Mouse (Mus musculus): ENCODE data around the gene Gjb3. TPM values are rescaled to one million over a fixed set of nuclear protein-coding genes. Genes with fewer than 3 reads are reported as not detected.

Gjb3 gene
- not detected in 2 replicates for total RNA-seq (2017)

DNA sequence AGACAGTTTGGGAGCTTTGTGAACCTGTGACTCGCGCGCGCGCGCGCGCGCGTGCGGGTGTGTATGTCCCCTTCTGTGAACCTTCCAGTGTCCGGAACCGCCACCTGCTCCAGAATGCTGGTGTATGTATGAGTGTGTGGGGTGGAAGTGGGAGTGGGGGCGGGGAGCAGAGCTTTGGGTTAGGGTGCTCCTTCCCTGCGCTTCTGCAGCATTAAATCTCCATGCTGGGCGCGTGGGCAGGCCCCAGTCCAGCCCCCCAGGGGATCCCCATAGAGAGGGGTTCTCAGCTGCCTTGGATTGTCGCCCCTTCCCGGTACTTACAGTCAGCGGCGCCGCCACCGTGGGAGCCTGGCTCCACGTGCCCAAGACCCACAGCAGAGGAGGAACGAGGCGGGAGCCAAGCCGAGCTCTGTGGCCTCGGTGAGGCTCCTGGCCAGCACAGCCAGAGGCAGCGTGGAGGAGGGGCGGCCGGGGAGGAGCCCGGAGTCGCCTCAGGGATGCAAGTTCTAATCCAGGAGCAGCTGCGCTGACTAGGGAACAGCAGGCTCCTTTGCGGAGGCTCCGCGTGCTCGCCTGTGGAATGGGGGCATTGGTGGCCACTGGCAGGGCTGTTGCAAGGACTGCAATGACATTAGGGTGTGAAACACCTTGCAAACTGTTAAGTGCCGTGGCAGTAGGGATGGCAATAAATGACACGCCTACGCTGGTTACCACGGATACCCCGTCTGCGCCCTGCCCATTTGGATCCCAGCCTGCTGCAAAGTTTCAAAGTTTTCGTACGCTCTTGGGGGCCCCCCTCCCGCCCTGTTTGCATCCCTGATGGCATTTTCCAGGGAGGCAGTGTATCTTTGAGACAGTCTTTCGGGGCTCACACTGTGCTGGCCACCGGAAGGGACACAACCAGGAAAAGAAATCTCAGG lies at the start of gene Gjb3:
TSS of gene Gjb3 (minus strand) at position 664 of the 920 bp plus-strand sequence.
- no peak for ATAC-seq (ENCODE audit: extremely low read depth, insufficient number of reproducible peaks, low FRiP score, poor library complexity, severe bottlenecking)

DNA sequence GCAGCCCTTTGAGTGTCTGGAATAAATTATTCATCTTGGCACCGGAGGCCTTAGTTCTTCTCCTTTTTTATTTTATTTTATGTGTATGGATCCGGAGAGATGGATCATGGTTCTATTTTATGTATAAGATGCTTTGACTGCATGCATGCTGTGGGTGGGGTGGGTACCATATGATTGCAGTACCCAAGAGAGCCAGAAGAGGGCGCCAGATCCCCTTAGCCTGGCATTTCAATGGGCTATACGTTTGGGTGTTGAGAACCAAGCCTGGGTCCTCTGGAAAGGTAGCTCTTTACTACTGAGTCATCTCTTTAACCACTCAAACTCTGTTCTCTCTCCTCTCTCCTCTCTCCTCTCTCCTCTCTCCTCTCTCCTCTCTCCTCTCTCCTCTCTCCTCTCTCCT lies 46.7 kb upstream of the Gjb3 start:
- ATAC-seq (ENCODE audit: extremely low read depth, insufficient number of reproducible peaks, low FRiP score, poor library complexity, severe bottlenecking) = no peak

GRCm38 (mm10) chr4:127375541-127376177 lies 45.0 kb upstream of the Gjb3 start:
- no peak for ATAC-seq (ENCODE audit: extremely low read depth, insufficient number of reproducible peaks, low FRiP score, poor library complexity, severe bottlenecking)

DNA sequence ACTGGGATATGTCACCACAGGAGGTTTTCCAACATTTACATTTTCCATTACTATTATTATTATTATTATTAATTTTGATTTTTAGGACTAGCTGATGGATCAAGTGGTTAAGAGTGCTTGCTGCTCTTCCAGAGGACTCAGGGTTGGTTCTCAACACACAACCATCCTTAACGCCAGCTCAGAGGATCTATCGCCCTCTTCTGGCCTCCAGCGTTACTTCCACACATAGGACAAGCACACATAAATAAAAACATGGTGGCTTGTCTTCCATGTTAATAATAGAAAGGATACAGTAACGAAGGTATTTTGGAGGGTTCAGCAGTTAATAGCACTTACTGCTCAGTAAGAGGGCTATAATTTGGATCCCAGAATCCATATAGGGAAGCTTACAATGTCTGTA lies 44.0 kb upstream of the Gjb3 start:
- no peak for ATAC-seq (ENCODE audit: extremely low read depth, insufficient number of reproducible peaks, low FRiP score, poor library complexity, severe bottlenecking)

DNA sequence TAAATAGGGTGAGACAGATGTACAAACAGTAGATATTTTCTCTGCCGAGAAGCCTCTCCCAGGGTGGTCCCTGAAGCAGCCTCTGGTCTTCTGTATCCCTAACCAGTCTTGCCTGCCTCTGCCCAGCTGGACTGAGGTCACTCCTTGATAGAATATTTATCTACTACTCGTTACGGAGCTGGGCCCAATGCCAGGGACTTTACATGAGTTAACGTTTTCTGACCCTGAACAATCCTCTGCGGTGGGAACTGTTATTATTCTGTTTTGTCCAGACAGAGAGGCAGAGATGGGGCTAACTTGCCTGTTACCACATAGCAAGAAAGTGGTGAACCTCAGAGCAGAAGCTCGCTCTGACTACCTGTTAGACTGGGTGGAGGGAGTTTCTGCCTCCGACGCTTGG lies 42.8 kb upstream of the Gjb3 start:
- ATAC-seq (ENCODE audit: extremely low read depth, insufficient number of reproducible peaks, low FRiP score, poor library complexity, severe bottlenecking) = no peak

DNA sequence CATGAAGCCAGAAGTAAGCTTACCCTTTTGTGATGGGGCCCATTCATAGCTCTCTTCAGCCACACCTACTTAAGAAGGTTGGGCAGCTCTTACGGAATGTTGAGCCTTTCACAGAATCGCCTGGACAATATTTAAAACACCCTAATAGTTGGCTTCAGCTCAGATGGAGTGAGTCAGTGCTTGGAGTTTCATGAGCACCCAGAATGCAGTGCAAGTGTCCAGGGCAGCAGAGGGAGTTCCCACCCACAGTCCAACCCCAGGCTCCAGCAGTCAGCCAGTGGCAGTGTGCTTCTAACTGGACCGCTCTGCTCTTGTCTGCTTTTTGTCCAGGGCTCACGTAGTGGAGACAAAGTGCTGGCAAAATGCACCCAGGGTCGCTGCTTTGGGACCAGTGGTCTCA lies 40.9 kb upstream of the Gjb3 start:
- no peak for ATAC-seq (ENCODE audit: extremely low read depth, insufficient number of reproducible peaks, low FRiP score, poor library complexity, severe bottlenecking)

DNA sequence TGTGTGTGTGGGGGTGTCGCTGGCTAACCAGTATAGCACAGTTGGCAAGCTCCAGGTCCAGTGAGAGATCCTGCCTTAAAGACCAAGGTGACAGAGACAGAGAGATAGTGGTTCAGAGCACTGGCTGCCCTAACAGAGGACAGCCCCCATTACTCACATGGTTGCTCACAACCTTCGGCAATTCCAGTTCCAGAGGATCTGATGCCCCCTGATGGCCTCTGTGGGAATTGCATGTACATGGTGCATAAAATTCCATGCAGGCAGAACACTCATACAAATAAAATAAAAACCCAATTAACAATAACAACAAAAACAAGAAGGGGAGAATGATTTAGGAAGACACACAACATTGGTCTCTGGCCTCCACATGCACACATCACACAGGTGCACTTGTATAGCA lies 39.8 kb upstream of the Gjb3 start:
- no peak for ATAC-seq (ENCODE audit: extremely low read depth, insufficient number of reproducible peaks, low FRiP score, poor library complexity, severe bottlenecking)

DNA sequence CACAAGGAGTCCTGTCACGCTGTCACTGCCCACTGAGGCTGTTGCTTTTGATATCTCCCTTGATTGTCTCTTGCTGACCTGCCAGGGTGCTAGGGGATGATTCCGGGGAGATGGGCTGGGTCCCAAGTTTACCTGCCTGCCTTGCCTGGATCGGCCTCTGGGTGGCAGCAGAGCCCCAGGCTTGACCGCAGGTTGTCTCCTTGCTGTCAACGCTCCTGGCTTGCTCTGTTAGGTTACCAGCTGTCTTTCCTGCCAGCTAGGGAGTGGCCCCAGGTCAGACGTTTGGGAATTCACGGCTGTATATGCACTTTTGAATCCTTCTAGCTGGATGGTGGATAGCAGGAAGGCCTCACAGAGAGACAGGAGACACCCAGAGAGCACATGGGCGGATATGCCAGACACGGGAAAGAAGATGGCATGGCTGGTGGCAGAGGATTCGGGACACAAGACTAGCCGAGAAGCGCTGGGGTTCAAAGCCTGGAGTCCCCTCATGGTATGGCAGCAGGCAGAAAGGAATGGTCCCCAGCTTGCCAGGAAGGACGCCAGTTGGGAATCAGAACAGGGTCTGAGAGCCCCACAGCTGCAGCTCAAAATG lies 37.8 kb upstream of the Gjb3 start:
- ATAC-seq (ENCODE audit: extremely low read depth, insufficient number of reproducible peaks, low FRiP score, poor library complexity, severe bottlenecking) = no peak

DNA sequence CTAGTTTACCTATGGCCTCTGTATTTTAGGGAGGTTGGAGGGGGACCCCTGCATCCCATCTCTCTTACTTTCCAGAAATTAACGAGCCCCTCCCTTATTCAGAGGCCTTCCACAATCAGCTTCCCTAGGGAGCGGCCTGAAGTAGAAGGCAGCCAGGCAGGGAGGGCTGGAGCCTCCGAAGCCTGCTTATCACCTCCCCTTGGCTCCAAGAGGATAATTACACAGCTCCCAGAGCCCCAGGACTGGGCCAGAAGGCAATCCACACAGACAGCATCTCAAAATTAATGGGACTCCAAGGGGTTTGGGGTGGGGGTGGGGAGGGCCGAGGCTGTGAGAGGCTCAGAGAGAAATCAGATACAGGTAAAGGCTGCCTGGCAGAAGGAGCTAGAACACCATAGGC lies 35.2 kb upstream of the Gjb3 start:
- no peak for ATAC-seq (ENCODE audit: extremely low read depth, insufficient number of reproducible peaks, low FRiP score, poor library complexity, severe bottlenecking)

DNA sequence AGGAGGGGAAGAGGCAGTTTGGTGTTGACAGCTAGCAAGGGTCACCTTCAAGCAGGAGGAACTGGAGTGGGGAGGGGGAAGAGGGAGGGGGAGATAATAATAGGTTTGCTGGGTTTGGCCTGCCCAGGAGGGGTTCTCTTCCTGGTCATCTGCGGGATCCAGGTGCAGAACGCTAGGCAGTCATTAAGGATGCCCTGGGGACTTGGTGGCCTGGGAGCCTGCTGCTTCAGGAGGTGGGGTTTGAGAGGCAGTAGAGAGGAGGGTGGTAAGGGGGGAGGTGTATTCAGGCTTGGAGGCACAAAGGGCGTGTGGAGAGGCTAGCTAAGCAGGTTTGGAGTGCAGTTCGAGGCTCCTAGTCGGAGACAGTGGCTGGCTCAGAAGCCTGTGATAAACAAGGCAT lies 34.8 kb upstream of the Gjb3 start:
- no peak for ATAC-seq (ENCODE audit: extremely low read depth, insufficient number of reproducible peaks, low FRiP score, poor library complexity, severe bottlenecking)

DNA sequence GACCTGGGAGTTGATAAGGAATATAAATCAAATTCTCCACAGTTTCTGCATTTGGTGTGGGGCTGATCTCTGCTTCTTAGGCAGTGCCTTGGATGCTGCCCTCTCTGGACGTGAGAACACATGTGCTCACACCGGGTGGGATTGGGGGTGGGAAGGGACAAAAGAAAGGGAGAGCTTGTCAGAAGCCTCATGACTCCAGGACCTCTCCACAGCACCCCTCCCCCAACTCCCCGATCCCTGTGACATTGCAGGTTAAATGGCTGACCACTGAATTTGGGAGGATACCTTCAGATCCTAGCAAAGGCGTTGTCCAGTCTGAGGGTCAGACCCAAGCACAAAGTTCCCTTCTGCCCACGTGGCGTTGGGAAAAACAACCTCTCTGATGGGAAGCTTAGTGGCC lies 33.8 kb upstream of the Gjb3 start:
- ATAC-seq (ENCODE audit: extremely low read depth, insufficient number of reproducible peaks, low FRiP score, poor library complexity, severe bottlenecking) = no peak

DNA sequence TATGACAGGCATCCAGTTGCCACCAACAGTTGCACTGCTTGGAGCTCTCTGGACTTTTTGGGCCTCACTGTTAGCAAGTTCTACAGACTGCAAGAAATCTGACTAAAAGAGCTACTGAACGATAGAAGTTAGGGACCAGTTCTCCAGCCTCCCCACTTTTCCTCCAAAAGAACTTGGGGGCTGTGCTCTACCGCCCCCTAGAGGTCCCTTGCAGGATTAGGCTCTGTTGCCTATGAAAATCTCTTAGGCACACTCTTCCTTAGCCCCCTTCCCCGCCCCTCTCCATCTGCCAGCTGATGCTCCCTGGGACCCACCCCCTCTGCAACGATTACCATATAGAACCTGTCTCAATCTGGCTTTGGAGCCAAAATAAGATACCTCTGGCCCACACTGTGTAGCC lies 32.7 kb upstream of the Gjb3 start:
- no peak for ATAC-seq (ENCODE audit: extremely low read depth, insufficient number of reproducible peaks, low FRiP score, poor library complexity, severe bottlenecking)

GRCm38 (mm10) chr4:127362520-127362919 lies 31.9 kb upstream of the Gjb3 start:
- no peak for ATAC-seq (ENCODE audit: extremely low read depth, insufficient number of reproducible peaks, low FRiP score, poor library complexity, severe bottlenecking)

DNA sequence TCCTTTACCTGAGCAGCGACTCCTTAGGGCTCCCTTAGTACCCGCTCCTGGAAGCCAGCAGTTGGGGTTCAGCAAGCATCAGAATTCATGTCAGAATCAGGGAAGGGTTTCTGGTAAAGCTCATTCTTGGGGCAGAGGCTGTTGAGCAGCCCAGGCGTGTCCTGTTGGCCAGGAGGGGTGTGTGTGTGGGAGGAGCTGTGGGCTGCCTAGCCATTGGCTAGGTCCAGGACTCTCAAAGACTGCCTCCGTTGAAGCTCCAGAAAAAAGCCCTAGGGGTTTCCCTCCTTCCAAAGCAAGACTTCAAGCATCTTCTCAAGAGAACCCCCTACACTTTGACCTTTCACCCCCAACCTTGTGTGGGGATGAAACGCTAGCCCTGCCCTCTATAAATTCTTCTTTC lies 27.4 kb upstream of the Gjb3 start, which contains the start of gene Gjb5:
TSS of gene Gjb5 (minus strand) at position 164 of the 400 bp plus-strand sequence.
- ATAC-seq (ENCODE audit: extremely low read depth, insufficient number of reproducible peaks, low FRiP score, poor library complexity, severe bottlenecking) = no peak

- ATAC-seq (ENCODE audit: extremely low read depth, insufficient number of reproducible peaks, low FRiP score, poor library complexity, severe bottlenecking) = no peak
Measured at GRCm38 (mm10) chr4:127354506-127355485, 24.2 kb upstream of the Gjb3 start.

DNA sequence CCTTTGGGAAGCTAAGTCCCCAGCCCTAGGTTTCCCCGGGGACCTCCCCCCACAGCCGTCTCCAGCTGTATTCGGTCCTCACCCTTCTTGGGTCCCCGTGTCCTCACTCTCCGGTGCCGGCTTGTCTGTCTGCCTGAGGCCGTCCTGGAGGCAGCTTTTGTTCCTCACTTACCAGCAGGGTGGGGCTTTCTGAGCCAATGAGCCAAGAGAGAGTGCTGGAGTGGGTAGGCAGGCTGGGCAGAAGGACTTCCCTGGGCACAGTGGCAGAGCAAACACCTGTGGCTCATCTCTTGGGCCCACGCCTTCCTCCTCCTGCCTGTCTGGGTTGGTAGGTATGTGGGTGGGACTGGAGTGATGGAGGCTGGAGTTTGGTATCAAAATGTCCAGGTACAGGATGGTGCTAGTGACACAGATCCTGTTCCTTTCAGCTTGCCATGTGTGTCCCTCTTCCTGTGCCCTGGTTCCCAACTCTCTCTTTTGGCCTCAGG lies 23.4 kb upstream of the Gjb3 start, which contains the start of gene Gjb4:
TSS of gene Gjb4 (minus strand) at position 131 of the 488 bp plus-strand sequence.
- ATAC-seq (ENCODE audit: extremely low read depth, insufficient number of reproducible peaks, low FRiP score, poor library complexity, severe bottlenecking) = no peak

DNA sequence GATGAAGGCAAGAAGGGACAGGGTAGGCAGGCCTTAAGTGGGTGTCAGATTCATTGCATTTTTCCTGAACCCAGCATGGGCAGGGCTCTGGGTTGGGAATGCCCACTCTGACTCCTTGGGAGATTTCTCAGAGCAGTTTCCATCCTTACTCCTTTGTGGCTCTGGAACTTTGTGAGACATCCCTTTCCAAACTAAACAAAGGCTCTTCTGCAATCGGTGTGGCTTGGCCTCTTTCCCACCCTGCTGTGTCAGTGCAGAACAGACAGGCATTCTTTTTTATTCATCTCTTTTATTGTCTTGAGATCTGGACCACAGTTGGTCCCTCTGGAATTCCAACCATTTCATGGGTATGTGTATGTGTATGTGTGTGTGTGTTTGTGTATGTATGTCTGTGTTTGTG lies 21.9 kb upstream of the Gjb3 start:
- ATAC-seq (ENCODE audit: extremely low read depth, insufficient number of reproducible peaks, low FRiP score, poor library complexity, severe bottlenecking) = no peak

DNA sequence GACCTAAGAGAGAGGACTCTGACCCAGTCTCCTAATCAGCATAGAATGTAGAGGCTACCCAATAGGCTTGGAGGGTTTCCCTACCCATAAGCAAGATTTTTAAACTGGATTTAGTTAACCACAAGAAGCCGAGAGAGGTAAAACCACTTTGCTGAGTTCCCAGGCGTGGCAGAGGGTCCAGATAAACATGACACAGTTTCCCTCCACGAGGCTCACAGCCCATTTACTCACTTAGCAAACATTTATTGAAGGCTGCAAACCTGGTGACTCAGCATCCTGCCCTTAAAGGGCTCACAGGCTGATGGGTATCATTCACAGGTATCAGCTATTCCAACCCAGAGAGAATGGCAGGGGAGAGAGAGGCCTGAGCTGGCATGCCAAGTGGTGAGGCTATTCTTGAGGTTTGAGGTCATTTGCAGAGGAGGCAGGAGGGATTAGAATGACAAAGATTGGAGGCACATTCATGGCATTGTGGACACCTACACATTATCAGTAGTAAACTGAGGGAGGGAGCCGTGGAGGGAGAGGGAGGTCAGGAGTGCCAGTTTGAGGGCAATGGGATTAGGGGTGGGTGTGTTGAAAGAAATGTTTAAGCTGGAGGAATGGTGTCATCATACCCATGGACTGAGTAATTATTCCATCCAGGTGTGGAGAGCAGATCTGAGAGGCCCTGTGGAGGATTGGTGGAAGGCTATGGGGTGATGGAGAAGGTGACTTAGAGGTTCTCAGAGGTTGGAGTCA lies 19.1 kb upstream of the Gjb3 start:
- ATAC-seq (ENCODE audit: extremely low read depth, insufficient number of reproducible peaks, low FRiP score, poor library complexity, severe bottlenecking) = no peak

All from neutrophil, adult 5-6 weeks (primary cell).